Mouse (Mus musculus): ENCODE measurements at regions not wholly inside any gene's neighbourhood (a gene's known extent, or its start where the extent isn't known, plus 50 kb on each side); places are given as distances from the start of the nearest gene placed in this dataset.

DNA sequence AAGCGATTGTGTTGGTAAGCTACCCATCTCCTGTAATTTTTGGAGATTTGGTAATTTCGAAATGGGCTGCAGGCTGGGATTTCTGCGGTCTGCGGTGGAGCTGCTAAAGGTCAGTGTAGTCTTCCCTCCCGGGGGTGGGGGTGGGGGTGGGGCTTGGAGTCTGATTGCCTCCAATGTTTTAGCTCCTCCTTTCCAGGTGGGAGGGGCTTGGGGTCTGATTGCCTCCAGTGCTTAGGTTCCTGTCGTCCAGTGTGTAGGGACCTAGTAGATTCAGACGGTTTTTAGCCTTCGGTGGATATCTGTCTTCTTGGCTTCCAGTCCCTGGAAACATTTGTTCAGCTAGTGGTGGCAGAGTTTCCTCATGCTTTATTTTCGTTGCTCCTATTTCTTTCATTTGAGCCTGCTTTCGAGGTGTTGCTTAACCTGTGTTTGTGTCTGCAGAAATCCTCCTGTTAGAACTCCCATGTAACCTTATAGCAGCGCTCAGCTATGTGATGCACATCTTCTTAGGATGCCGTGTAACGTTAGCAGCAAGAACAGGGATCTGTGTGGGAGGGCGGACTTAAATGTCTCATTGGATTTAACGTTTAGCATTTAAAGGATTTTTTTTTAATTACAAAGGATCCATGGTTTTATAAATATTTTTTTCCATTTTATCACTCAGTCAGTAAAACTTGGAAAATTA lies 145.1 kb upstream of the Mkln1 start:
- peaks cover 12% of the 10 kb centered on the region; the same call in 1 of the 2 replicates for H3K4me1 ChIP-seq
- DNase-seq (ENCODE audit: low spot score), result peak; percentile 50
- H3K36me3 ChIP-seq, result no peaks in the 10 kb centered on the region
- H3K4me3 ChIP-seq, result peak overlapping the region; percentile 34
- no peaks in the 10 kb centered on the region for H3K9me3 ChIP-seq (replicated peaks)
- WGBS, result 26% methylated on average over 15 of the region's 15 CpGs
- H3K27ac ChIP-seq, result no peak overlapping the region
- no peaks in the 10 kb centered on the region for H3K27me3 ChIP-seq (ENCODE audit: low read depth, poor library complexity, severe bottlenecking)

DNA sequence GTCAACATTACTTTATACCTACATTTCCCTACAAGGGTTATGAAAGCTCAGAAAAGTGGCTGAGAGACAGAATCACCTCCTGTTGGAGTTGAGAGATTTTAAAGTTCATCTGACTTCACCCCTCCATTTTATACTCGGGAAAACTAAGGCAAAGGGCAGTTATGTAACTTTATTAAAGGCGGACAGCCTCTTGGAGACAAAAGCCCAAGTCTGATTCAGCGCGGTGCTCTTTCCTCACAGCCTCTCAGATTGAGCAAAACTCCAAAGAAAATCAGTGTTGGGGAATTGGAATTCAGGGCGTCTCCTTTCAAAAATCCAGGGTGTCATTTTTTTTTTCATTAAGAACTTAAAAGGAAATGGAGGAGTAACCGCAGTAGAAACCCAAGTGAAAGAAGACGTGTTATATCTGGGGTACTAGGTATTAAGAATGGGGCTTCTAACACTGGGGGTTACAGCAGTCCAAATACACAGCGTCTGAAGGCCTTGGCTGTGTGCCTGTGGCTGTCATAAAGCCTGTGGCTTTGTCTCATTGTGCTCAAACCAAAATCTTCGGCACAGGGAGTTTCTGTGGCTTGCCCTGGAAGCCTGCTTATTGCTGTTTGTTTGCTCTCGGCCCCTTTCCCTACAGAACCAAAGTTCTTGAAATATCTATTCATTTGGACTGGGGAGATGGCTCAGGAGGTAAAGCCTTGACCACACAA lies 137.7 kb upstream of the Mkln1 start:
- WGBS, result 88% methylated on average over 10 of the region's 10 CpGs
- no peak overlapping the region for H3K4me3 ChIP-seq
- DNase-seq (ENCODE audit: low spot score), result no peak
- H3K4me1 ChIP-seq, result no peaks in the 10 kb centered on the region
- no peak overlapping the region for H3K27ac ChIP-seq
- no peaks in the 10 kb centered on the region for H3K9me3 ChIP-seq (replicated peaks)
- H3K27me3 ChIP-seq (ENCODE audit: low read depth, poor library complexity, severe bottlenecking), result no peaks in the 10 kb centered on the region
- H3K36me3 ChIP-seq, result no peaks in the 10 kb centered on the region

DNA sequence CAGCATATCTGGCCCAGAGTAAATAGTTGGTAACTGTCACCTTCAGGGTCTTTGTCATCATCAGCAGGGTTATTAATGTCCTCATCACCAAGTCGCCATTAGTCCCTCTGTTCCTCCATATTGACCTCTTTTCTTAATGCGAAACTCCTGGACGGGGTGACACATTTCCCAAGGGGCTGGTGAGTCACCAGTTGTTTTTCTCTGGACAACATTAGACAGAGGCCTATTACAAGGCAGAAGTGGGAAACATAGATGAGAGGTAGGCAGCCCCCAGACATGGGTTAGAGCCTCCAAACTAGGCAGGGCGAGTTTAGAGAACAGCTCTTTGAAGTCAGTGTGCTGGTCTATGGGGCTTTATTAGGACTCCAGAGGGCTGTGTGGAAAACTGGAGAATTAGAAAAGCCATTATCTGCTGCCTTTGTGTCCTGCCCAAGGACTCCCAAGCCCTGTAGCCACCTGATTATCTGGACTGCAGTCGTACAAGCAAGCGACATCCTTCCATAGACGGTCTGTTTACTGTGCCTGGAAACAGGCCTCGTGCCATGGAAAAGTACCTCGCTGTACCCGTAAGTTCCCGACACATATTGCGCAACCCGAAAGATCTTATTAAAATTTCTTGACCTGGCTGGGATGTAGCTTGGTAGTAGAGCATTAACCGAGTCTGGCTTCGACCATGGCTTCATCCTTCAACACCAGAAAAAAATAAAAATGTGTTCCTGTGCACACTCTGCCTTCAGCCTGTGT lies 136.6 kb upstream of the Mkln1 start:
- 91% methylated on average over 15 of the region's 15 CpGs for WGBS
- no peak overlapping the region for H3K27ac ChIP-seq

GRCm38 (mm10) chr6:31262651-31263050 lies 135.9 kb upstream of the Mkln1 start:
- DNase-seq (ENCODE audit: low spot score), result no peak
- no peaks in the 10 kb centered on the region for H3K9me3 ChIP-seq (replicated peaks)
- H3K4me3 ChIP-seq, result no peak overlapping the region
- H3K4me1 ChIP-seq, result no peaks in the 10 kb centered on the region
- 84% methylated on average over 8 of the region's 8 CpGs for WGBS
- H3K27ac ChIP-seq, result no peak overlapping the region
- H3K27me3 ChIP-seq (ENCODE audit: low read depth, poor library complexity, severe bottlenecking), result no peaks in the 10 kb centered on the region
- no peaks in the 10 kb centered on the region for H3K36me3 ChIP-seq

More for the DNA sequence above, 136.6 kb upstream of the Mkln1 start:
- H3K4me1 ChIP-seq, result no peaks in the 10 kb centered on the region
- no peak for DNase-seq (ENCODE audit: low spot score)
- H3K27me3 ChIP-seq (ENCODE audit: low read depth, poor library complexity, severe bottlenecking), result no peaks in the 10 kb centered on the region
- no peaks in the 10 kb centered on the region for H3K36me3 ChIP-seq
- H3K4me3 ChIP-seq, result no peak overlapping the region
- no peaks in the 10 kb centered on the region for H3K9me3 ChIP-seq (replicated peaks)

DNA sequence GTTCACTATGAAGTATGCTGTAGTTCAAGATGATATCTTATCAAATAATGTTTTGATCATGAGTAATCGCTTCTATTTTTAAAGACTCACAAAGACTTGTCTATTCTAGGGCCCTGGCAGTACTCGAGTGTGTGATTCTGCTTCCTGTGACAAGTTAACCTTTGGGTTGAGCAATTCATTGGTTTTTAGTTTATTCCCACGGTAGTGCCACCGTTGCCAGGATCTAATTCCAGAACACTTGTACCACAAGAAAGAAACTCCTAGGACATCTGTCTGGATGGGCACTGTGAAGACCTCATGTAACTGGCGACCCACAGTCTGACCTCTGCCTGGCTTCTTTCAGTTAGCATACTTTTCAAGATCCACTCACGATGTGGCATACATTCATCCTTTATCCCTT lies 134.7 kb upstream of the Mkln1 start:
- H3K27me3 ChIP-seq (ENCODE audit: low read depth, poor library complexity, severe bottlenecking), result no peaks in the 10 kb centered on the region
- H3K9me3 ChIP-seq (replicated peaks), result no peaks in the 10 kb centered on the region
- H3K4me3 ChIP-seq, result no peak overlapping the region
- no peaks in the 10 kb centered on the region for H3K4me1 ChIP-seq
- no peak overlapping the region for H3K27ac ChIP-seq
- no peaks in the 10 kb centered on the region for H3K36me3 ChIP-seq
- no peak for DNase-seq (ENCODE audit: low spot score)
- WGBS, result 95% methylated on average over 6 of the region's 6 CpGs

DNA sequence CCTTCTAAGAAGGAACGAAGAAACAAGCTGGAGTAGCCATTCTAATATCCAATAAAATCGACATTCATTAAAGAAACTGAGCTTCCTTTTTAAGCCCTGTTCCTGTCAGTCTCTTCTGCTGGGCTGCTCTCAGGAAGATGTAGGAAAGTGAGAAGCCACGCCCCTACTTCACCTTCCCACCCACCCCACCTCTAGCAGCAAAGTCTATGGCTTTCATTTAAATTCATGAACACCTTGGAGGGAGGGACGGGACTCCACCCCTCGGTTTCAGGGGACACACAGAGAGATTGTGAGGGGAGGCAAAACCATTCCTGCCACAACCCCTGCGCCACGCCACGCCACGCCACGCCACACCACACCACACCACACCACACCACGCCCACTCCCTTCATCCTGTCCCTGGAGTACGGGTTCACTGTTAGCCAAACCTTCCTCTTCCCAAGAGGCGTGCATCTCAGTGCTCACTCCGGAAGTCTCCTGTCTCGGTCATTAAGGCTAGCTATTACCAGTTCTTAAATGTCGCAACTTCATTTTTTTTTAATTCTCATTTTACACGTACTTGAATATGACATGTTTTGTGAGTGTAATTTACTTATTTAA lies 132.0 kb upstream of the Mkln1 start:
- 69% methylated on average over 17 of the region's 17 CpGs for WGBS
- no peaks in the 10 kb centered on the region for H3K36me3 ChIP-seq
- H3K27me3 ChIP-seq (ENCODE audit: low read depth, poor library complexity, severe bottlenecking), result no peaks in the 10 kb centered on the region
- H3K27ac ChIP-seq, result no peak overlapping the region
- no peak overlapping the region for H3K4me3 ChIP-seq
- H3K9me3 ChIP-seq (replicated peaks), result no peaks in the 10 kb centered on the region
- no peak for DNase-seq (ENCODE audit: low spot score)
- H3K4me1 ChIP-seq, result no peaks in the 10 kb centered on the region

GRCm38 (mm10) chr6:31268057-31268456 lies 130.5 kb upstream of the Mkln1 start:
- 69% methylated on average over 2 of the region's 2 CpGs for WGBS
- Histone ChIP-seq H3K4me1 (no peaks in the 10 kb centered on the region), H3K4me3 (no peak overlapping the region), H3K27me3 (ENCODE audit: low read depth, poor library complexity, severe bottlenecking) (no peaks in the 10 kb centered on the region), H3K27ac (no peak overlapping the region), H3K9me3 (replicated peaks) (no peaks in the 10 kb centered on the region), H3K36me3 (no peaks in the 10 kb centered on the region)
- DNase-seq (ENCODE audit: low spot score), result no peak

DNA sequence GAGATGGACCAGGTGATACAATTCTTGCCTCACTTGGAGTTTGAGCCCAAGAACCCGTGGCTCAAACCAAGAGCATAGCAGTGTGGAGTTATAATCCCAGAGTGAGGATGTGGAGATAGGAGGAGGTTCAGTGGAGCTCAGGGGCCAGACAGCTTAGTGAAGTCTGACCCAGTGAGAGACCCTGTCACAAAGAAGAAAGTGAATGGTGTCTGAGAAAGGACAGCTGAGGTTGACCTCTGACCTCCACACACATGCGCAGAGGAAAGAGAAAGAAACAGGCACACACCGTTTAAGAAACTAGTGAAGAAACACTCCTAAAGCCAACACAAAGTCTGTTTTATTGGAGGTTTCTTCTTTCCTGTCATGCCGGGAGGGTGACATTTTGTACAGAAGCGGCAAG lies 124.7 kb upstream of the Mkln1 start:
- Histone ChIP-seq H3K36me3 (no peaks in the 10 kb centered on the region), H3K4me3 (no peak overlapping the region), H3K27ac (no peak overlapping the region), H3K27me3 (ENCODE audit: low read depth, poor library complexity, severe bottlenecking) (no peaks in the 10 kb centered on the region), H3K9me3 (replicated peaks) (no peaks in the 10 kb centered on the region), H3K4me1 (peaks cover 7% of the 10 kb centered on the region; the same call in 1 of the 2 replicates)
- no peak for DNase-seq (ENCODE audit: low spot score)
- WGBS, result 44% methylated on average over 5 of the region's 5 CpGs

DNA sequence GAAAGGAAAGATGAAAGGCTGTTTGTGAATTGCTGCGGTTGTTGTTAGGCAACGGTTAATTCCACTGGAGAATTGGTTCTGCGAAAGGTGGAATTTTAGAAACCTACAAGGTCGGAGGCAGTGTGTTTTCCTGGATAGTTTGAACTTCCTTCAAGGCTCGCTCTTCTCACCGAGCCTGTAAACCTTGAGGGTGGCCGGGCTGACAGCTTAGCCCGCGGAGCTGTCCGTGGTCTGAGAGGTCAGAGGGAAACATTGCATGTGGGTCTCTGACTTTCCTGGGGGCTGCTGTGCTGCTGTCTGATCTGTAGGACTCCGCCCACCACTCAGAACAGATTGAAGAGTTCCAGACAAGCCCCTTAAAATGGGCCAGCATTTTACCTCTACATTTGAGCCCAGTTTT lies 124.3 kb upstream of the Mkln1 start:
- H3K9me3 ChIP-seq (replicated peaks), result no peaks in the 10 kb centered on the region
- no peak overlapping the region for H3K27ac ChIP-seq
- H3K36me3 ChIP-seq, result no peaks in the 10 kb centered on the region
- WGBS, result 19% methylated on average over 11 of the region's 11 CpGs
- DNase-seq (ENCODE audit: low spot score), result peak; percentile 55
- peaks cover 7% of the 10 kb centered on the region; the same call in 1 of the 2 replicates for H3K4me1 ChIP-seq
- H3K4me3 ChIP-seq, result no peak overlapping the region
- no peaks in the 10 kb centered on the region for H3K27me3 ChIP-seq (ENCODE audit: low read depth, poor library complexity, severe bottlenecking)

- Histone ChIP-seq H3K4me3 (no peak overlapping the region), H3K36me3 (no peaks in the 10 kb centered on the region), H3K9me3 (replicated peaks) (no peaks in the 10 kb centered on the region), H3K27me3 (ENCODE audit: low read depth, poor library complexity, severe bottlenecking) (no peaks in the 10 kb centered on the region), H3K4me1 (peaks cover 7% of the 10 kb centered on the region; the same call in 1 of the 2 replicates), H3K27ac (no peak overlapping the region)
- WGBS, result 74% methylated on average over 9 of the region's 9 CpGs
- no peak for DNase-seq (ENCODE audit: low spot score)
Observed at GRCm38 (mm10) chr6:31277792-31278191, 120.7 kb upstream of the Mkln1 start.

DNA sequence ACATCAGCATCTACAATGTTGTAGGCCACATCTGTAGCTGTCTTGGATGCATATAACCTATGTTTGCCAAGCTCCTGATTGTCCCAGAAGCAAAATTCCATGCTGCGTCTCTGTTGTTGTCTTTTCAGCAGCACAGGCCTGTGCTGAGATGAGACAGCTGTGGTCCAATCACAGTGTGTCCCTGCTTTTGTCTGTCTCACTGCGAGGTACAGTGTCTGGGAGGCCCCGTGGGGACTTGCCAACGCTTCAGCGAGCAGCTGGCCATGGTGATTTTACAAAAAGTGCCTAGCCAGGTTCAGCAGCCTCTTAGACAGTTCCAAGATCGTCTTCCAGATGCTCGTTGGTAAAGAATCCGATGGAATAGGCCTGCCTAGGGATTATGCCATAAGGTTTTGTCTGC lies 114.6 kb upstream of the Mkln1 start:
- DNase-seq (ENCODE audit: low spot score), result no peak
- H3K27ac ChIP-seq, result no peak overlapping the region

GRCm38 (mm10) chr6:31284390-31284789 lies 114.1 kb upstream of the Mkln1 start:
- Histone ChIP-seq H3K4me1 (peaks cover 12% of the 10 kb centered on the region; the same call in 1 of the 2 replicates), H3K27me3 (ENCODE audit: low read depth, poor library complexity, severe bottlenecking) (no peaks in the 10 kb centered on the region), H3K27ac (no peak overlapping the region), H3K36me3 (no peaks in the 10 kb centered on the region), H3K4me3 (no peak overlapping the region), H3K9me3 (replicated peaks) (no peaks in the 10 kb centered on the region)
- 92% methylated on average over 10 of the region's 10 CpGs for WGBS
- no peak for DNase-seq (ENCODE audit: low spot score)

More for the DNA sequence above, 114.6 kb upstream of the Mkln1 start:
- no peak overlapping the region for H3K4me3 ChIP-seq
- H3K4me1 ChIP-seq, result peaks cover 12% of the 10 kb centered on the region; the same call in 1 of the 2 replicates
- H3K9me3 ChIP-seq (replicated peaks), result no peaks in the 10 kb centered on the region
- H3K36me3 ChIP-seq, result no peaks in the 10 kb centered on the region
- H3K27me3 ChIP-seq (ENCODE audit: low read depth, poor library complexity, severe bottlenecking), result no peaks in the 10 kb centered on the region
- 87% methylated on average over 8 of the region's 8 CpGs for WGBS

GRCm38 (mm10) chr6:31285064-31285463 lies 113.5 kb upstream of the Mkln1 start:
- Histone ChIP-seq H3K9me3 (replicated peaks) (no peaks in the 10 kb centered on the region), H3K4me3 (no peak overlapping the region), H3K27ac (no peak overlapping the region), H3K27me3 (ENCODE audit: low read depth, poor library complexity, severe bottlenecking) (no peaks in the 10 kb centered on the region), H3K36me3 (no peaks in the 10 kb centered on the region), H3K4me1 (peaks cover 12% of the 10 kb centered on the region; the same call in 1 of the 2 replicates)
- DNase-seq (ENCODE audit: low spot score), result no peak
- WGBS, result 91% methylated on average over 19 of the region's 19 CpGs

Data from limb, embryonic 10.5 days (tissue).